Comparison of ENCODE assay signal across 7 mouse cellular contexts in genomic region chr9:41950991-41951451, GRCm38 (mm10).
DNase-seq lines count a peak whose midpoint lies in the region; ATAC-seq and TF ChIP-seq lines count a peak whose summit lies in the region.

No protein-coding gene starts in this region.

- peak overlapping the region; percentile 56 for H3K4me2 ChIP-seq in midbrain, embryonic 12.5 days (replicated peaks)

- TF ChIP-seq CTCF in small intestine, adult 2 months (IDR thresholded peaks at IDR 0.05; ENCODE audit: extremely low read depth, insufficient read length, insufficient replicate concordance, low read depth, low read length), result peak; percentile 89

- H3K27ac ChIP-seq in limb, embryonic 10.5 days, result peak overlapping the region; percentile 97
- H3K27ac ChIP-seq in midbrain, embryonic 12.5 days (replicated peaks), result peak overlapping the region; percentile 93
- peak overlapping the region; percentile 54 for H3K27ac ChIP-seq in small intestine, adult 2 months (ENCODE audit: insufficient read depth, low read depth, low read length)

- peak; percentile 67 for ATAC-seq in midbrain, embryonic 12.5 days (ENCODE audit: low FRiP score, low read depth)

- H3K9ac ChIP-seq in midbrain, embryonic 12.5 days (replicated peaks), result peak overlapping the region; percentile 57

- DNase-seq in adrenal gland, adult 8-10 months, result peak; percentile 74
- peak; percentile 85 for DNase-seq in embryo, embryonic 11.5 days (ENCODE audit: low read depth, low spot score)
- peak; percentile 99 for DNase-seq in heart, adult 11 months
- peak; percentile 74 for DNase-seq in kidney, adult 11 months
- peak; percentile 97 for DNase-seq in limb, embryonic 10.5 days (ENCODE audit: low spot score)

- H3K4me3 ChIP-seq in limb, embryonic 10.5 days, result peak overlapping the region; percentile 57
- peak overlapping the region; percentile 38 for H3K4me3 ChIP-seq in midbrain, embryonic 12.5 days
- H3K4me3 ChIP-seq in small intestine, adult 2 months (ENCODE audit: low read depth, low read length), result peak overlapping the region; percentile 56

- peaks cover 53% of the 10 kb centered on the region for H3K4me1 ChIP-seq in limb, embryonic 10.5 days
- H3K4me1 ChIP-seq in midbrain, embryonic 12.5 days, result peaks cover 50% of the 10 kb centered on the region
- H3K4me1 ChIP-seq in small intestine, adult 2 months (ENCODE audit: control insufficient read depth, insufficient read depth, insufficient read length, low read length), result no peaks in the 10 kb centered on the region

- no peaks in the 10 kb centered on the region for H3K9me3 ChIP-seq in limb, embryonic 10.5 days (replicated peaks)
- no peaks in the 10 kb centered on the region for H3K9me3 ChIP-seq in midbrain, embryonic 12.5 days

- whole genome bisulfite sequencing in limb, embryonic 10.5 days, result under 1% methylated on average over 21 of the region's 21 CpGs
- WGBS in midbrain, embryonic 12.5 days, result 0% methylated on average over 21 of the region's 21 CpGs
- under 1% methylated on average over 21 of the region's 21 CpGs for WGBS in small intestine, adult 2 months

- no peaks in the 10 kb centered on the region for H3K27me3 ChIP-seq in limb, embryonic 10.5 days (ENCODE audit: low read depth, poor library complexity, severe bottlenecking)
- H3K27me3 ChIP-seq in midbrain, embryonic 12.5 days, result no peaks in the 10 kb centered on the region
- no peaks in the 10 kb centered on the region for H3K27me3 ChIP-seq in small intestine, adult 2 months (ENCODE audit: control insufficient read depth, insufficient read depth, low read length)

- H3K36me3 ChIP-seq in limb, embryonic 10.5 days, result no peaks in the 10 kb centered on the region
- no peaks in the 10 kb centered on the region for H3K36me3 ChIP-seq in midbrain, embryonic 12.5 days
- H3K36me3 ChIP-seq in small intestine, adult 2 months (ENCODE audit: control insufficient read depth, insufficient read depth, low read length), result no peaks in the 10 kb centered on the region

- TF ChIP-seq POLR2A in small intestine, adult 2 months (IDR thresholded peaks at IDR 0.05; ENCODE audit: low read depth, low read length), result no peak

Comparison
In these comparisons a context has a peak if more than half of its experiments do, and no peak if none do; other contexts are left out.
1. Peak in every context shown above with its lines: DNase-seq, ATAC-seq, H3K4me3 ChIP-seq and H3K27ac ChIP-seq.